In genomic region chr5:143547384-143547783, GRCm38 (mm10) we compare ENCODE assay signal across 8 mouse cellular contexts. TPM values are rescaled to one million over a fixed set of nuclear protein-coding genes. Genes with fewer than 3 reads are reported as not detected.
A peak's percentile ranks its signal among the peaks of the same experiment; 100 is the strongest.
DNase-seq lines count a peak whose midpoint lies in the region; ATAC-seq and TF ChIP-seq lines count a peak whose summit lies in the region.

No protein-coding gene starts in this region.

- H3K9ac ChIP-seq in intestine, embryonic 14.5 days (ENCODE audit: low read length), result no peak overlapping the region
- no peak overlapping the region for H3K9ac ChIP-seq in intestine, embryonic 16.5 days (ENCODE audit: low read depth, low read length)
- no peak overlapping the region for H3K9ac ChIP-seq in hindbrain, postnatal 0 days (replicated peaks; ENCODE audit: low read length)

- no peak overlapping the region for H3K27ac ChIP-seq in intestine, embryonic 14.5 days (ENCODE audit: low read depth)
- no peak overlapping the region for H3K27ac ChIP-seq in intestine, embryonic 16.5 days (ENCODE audit: low read length)
- H3K27ac ChIP-seq in hindbrain, postnatal 0 days, result no peak overlapping the region

- peaks cover 22% of the 10 kb centered on the region for H3K79me2 ChIP-seq in myocyte (ENCODE audit: control insufficient read depth, insufficient read depth)

- H3ac ChIP-seq in myocyte (ENCODE audit: control insufficient read depth, insufficient read length), result no peak overlapping the region

- H3K9me3 ChIP-seq in intestine, embryonic 14.5 days (ENCODE audit: control insufficient read depth, low read length), result no peaks in the 10 kb centered on the region
- no peaks in the 10 kb centered on the region for H3K9me3 ChIP-seq in intestine, embryonic 16.5 days (ENCODE audit: control insufficient read depth, low read length)
- H3K9me3 ChIP-seq in erythroblast, embryonic 14.5 days (ENCODE audit: control insufficient read depth, low read length), result no peaks in the 10 kb centered on the region
- H3K9me3 ChIP-seq in hindbrain, postnatal 0 days (ENCODE audit: low read length), result no peaks in the 10 kb centered on the region

- DNase-seq in intestine, embryonic 14.5 days (ENCODE audit: low spot score), result peak; percentile 90
- DNase-seq in adrenal gland, postnatal 4 days (ENCODE audit: low spot score in 2 of 2), result peak; percentile 43 to 55
- peak; percentile 72 for DNase-seq in hindbrain, postnatal 0 days (ENCODE audit: low spot score)
- peak; percentile 67 to 74 for DNase-seq in left cerebral cortex, postnatal 36 days (ENCODE audit: low spot score in 2 of 2)
- DNase-seq in testis, postnatal 14 days (ENCODE audit: low spot score), result peak; percentile 79

- intact Hi-C loops in left cerebral cortex, postnatal 36 days (cut with DNase I), result loop anchor here (5.0 kb wide), 3 partner anchors 40 to 215 kb away; no protein-coding TSS in a partner anchor

- H3K36me3 ChIP-seq in intestine, embryonic 14.5 days (ENCODE audit: control insufficient read depth, insufficient read depth, low read length), result 0 out of 2 replicates have a peak, but pooled peaks cover 6% of the 10 kb centered on the region
- no peaks in the 10 kb centered on the region for H3K36me3 ChIP-seq in intestine, embryonic 16.5 days (ENCODE audit: control insufficient read depth, insufficient read depth, low read length)
- H3K36me3 ChIP-seq in erythroblast, embryonic 14.5 days (ENCODE audit: control insufficient read depth), result peaks cover 26% of the 10 kb centered on the region
- no peaks in the 10 kb centered on the region for H3K36me3 ChIP-seq in hindbrain, postnatal 0 days (ENCODE audit: insufficient read depth, low read length)
- no peaks in the 10 kb centered on the region for H3K36me3 ChIP-seq in myocyte (ENCODE audit: control insufficient read depth, insufficient read depth)

- TF ChIP-seq CTCF in hindbrain, postnatal 0 days (IDR thresholded peaks at IDR 0.05; ENCODE audit: low read depth), result peak; percentile 96

- WGBS in intestine, embryonic 14.5 days, result 11% methylated on average over 11 of the region's 11 CpGs
- WGBS in intestine, embryonic 16.5 days, result 7% methylated on average over 11 of the region's 11 CpGs
- 7% methylated on average over 11 of the region's 11 CpGs for WGBS in hindbrain, postnatal 0 days

- ATAC-seq in intestine, embryonic 14.5 days (replicated peaks; ENCODE audit: low FRiP score, low TSS enrichment, low read depth), result no peak
- ATAC-seq in intestine, embryonic 16.5 days, result no peak
- no peak for ATAC-seq in hindbrain, postnatal 0 days

- TF ChIP-seq POLR2A in myocyte (IDR thresholded peaks at IDR 0.05; ENCODE audit: insufficient read length, low read depth), result no peak

- H3K27me3 ChIP-seq in intestine, embryonic 14.5 days (replicated peaks; ENCODE audit: control insufficient read depth, insufficient read depth, low read length), result no peaks in the 10 kb centered on the region
- H3K27me3 ChIP-seq in intestine, embryonic 16.5 days (replicated peaks; ENCODE audit: control insufficient read depth, insufficient read depth, low read length), result no peaks in the 10 kb centered on the region
- H3K27me3 ChIP-seq in erythroblast, embryonic 14.5 days (ENCODE audit: control insufficient read depth), result peaks cover 20% of the 10 kb centered on the region
- H3K27me3 ChIP-seq in hindbrain, postnatal 0 days (ENCODE audit: insufficient read depth, low read length), result no peaks in the 10 kb centered on the region
- H3K27me3 ChIP-seq in myocyte (ENCODE audit: control insufficient read depth, insufficient read depth, insufficient read length), result no peaks in the 10 kb centered on the region

- H3K4me1 ChIP-seq in intestine, embryonic 14.5 days (replicated peaks; ENCODE audit: control insufficient read depth, insufficient read depth, low read length), result peaks cover 13% of the 10 kb centered on the region
- peaks cover 13% of the 10 kb centered on the region for H3K4me1 ChIP-seq in intestine, embryonic 16.5 days (ENCODE audit: control insufficient read depth, insufficient read depth, low read length)
- peaks cover 48% of the 10 kb centered on the region for H3K4me1 ChIP-seq in erythroblast, embryonic 14.5 days (ENCODE audit: control insufficient read depth)
- H3K4me1 ChIP-seq in hindbrain, postnatal 0 days (ENCODE audit: insufficient read depth, low read length), result peaks cover 14% of the 10 kb centered on the region

- H3K4me2 ChIP-seq in intestine, embryonic 14.5 days (ENCODE audit: low read length), result no peak overlapping the region
- H3K4me2 ChIP-seq in intestine, embryonic 16.5 days (ENCODE audit: low read depth, low read length), result no peak overlapping the region
- no peak overlapping the region for H3K4me2 ChIP-seq in hindbrain, postnatal 0 days (ENCODE audit: low read depth, low read length)
- peak overlapping the region; percentile 84 for H3K4me2 ChIP-seq in myocyte (ENCODE audit: low read depth)

- H3K4me3 ChIP-seq in intestine, embryonic 14.5 days (ENCODE audit: low read depth, low read length), result no peak overlapping the region
- H3K4me3 ChIP-seq in intestine, embryonic 16.5 days (ENCODE audit: low read length), result no peak overlapping the region
- H3K4me3 ChIP-seq in erythroblast, embryonic 14.5 days (replicated peaks), result peak overlapping the region; percentile 81
- H3K4me3 ChIP-seq in hindbrain, postnatal 0 days (ENCODE audit: low read length), result no peak overlapping the region
- H3K4me3 ChIP-seq in myocyte, result no peak overlapping the region

TF ChIP-seq in myocyte, 11 proteins besides CTCF, POLR2A, EP300 and RAD21:
- TF ChIP-seq TCF12 (IDR thresholded peaks at IDR 0.05; ENCODE audit: insufficient read depth, poor library complexity, severe bottlenecking) (no peak), SRF (IDR thresholded peaks at IDR 0.05; ENCODE audit: control insufficient read depth, insufficient read length, low read depth) (no peak), CEBPB (IDR thresholded peaks at IDR 0.05; ENCODE audit: insufficient read depth, poor library complexity, severe bottlenecking) (no peak), REST (IDR thresholded peaks at IDR 0.05; ENCODE audit: insufficient read depth, insufficient read length) (no peak), USF1 (IDR thresholded peaks at IDR 0.05; ENCODE audit: low read depth) (no peak), E2F4 (IDR thresholded peaks at IDR 0.05; ENCODE audit: insufficient read depth) (no peak), MAX (IDR thresholded peaks at IDR 0.05; ENCODE audit: low read depth) (no peak), TCF3 (IDR thresholded peaks at IDR 0.05; ENCODE audit: insufficient read length, low read depth) (no peak), MYOG (IDR thresholded peaks at IDR 0.05; ENCODE audit: control insufficient read depth in 1 of 3, insufficient read depth in 1 of 3, insufficient read length in 2 of 3, low read depth in 2 of 3) (no peak), POLR2AphosphoS2 (IDR thresholded peaks at IDR 0.05; ENCODE audit: insufficient read length, low read depth) (no peak), MYOD1 (IDR thresholded peaks at IDR 0.05; ENCODE audit: control insufficient read depth in 1 of 3, insufficient read length in 2 of 3, low read depth in 2 of 3) (no peak)
TF ChIP-seq in myocyte: peak in this region for 0.

RNA-seq across cellular contexts. Expression of gene Rac1, which starts 19.5 kb away (rescaled TPM):
- polyA plus RNA-seq in intestine, embryonic 14.5 days (2014; fragmentation: Nextera tagmentation; extraction: Ambion mirVana), result 439 and 475 TPM in 2 replicates
- polyA plus RNA-seq in intestine, embryonic 16.5 days (2015; fragmentation: Nextera tagmentation; extraction: Ambion mirVana), result 52.6 and 307 TPM in 2 replicates
- total RNA-seq in adrenal gland, postnatal 4 days (2021), result 100 to 1,000 TPM; 390 TPM
- polyA plus RNA-seq in erythroblast, embryonic 14.5 days (2012), result 7.6 and 8.1 TPM in 2 replicates
- total RNA-seq in hindbrain, postnatal 0 days (2014; rRNA removed), result 143 and 148 TPM in 2 replicates
- 412 and 436 TPM in 2 replicates for polyA plus RNA-seq in hindbrain, postnatal 0 days (2015; fragmentation: Nextera tagmentation; extraction: Ambion mirVana)
- total RNA-seq in left cerebral cortex, postnatal 36 days (2021), result 100 to 1,000 TPM; 357 to 364 TPM
- 245 TPM for polyA plus RNA-seq in myocyte (2012; fragmentation: generic; extraction: Trizol)
